ENCODE assay signal across 9 mouse cellular contexts in genomic region chr12:97872391-97872790, GRCm38 (mm10).
DNase-seq lines count a peak whose midpoint lies in the region; ATAC-seq and TF ChIP-seq lines count a peak whose summit lies in the region.
"Had no signal": no experiment of that assay in that cellular context is flagged by ENCODE, and none has a peak within 500 bp of the region (broad histone marks: within the 10 kb centered on the region; RNA-seq: fewer than 3 reads in every experiment).

No protein-coding gene starts in this region.

- no peaks in the 10 kb centered on the region for H3K9me3 ChIP-seq in forebrain, embryonic 11.5 days (ENCODE audit: control insufficient read depth, low read length)
- no peaks in the 10 kb centered on the region for H3K9me3 ChIP-seq in hindbrain, embryonic 12.5 days (replicated peaks)

- H3K4me2 ChIP-seq in forebrain, embryonic 11.5 days (ENCODE audit: low read depth, low read length, severe bottlenecking): no peak overlapping the region
- H3K4me2 ChIP-seq in hindbrain, embryonic 12.5 days (replicated peaks): no peak overlapping the region

- no peak overlapping the region for H3K27ac ChIP-seq in forebrain, embryonic 11.5 days (ENCODE audit: low read depth, low read length)
- no peak overlapping the region for H3K27ac ChIP-seq in hindbrain, embryonic 12.5 days
- H3K27ac ChIP-seq in small intestine, adult 2 months (ENCODE audit: insufficient read depth, low read depth, low read length): no peak overlapping the region

- H3K27me3 ChIP-seq in forebrain, embryonic 11.5 days (ENCODE audit: control insufficient read depth, insufficient read depth, low read length): no peaks in the 10 kb centered on the region
- H3K27me3 ChIP-seq in hindbrain, embryonic 12.5 days: no peaks in the 10 kb centered on the region
- no peaks in the 10 kb centered on the region for H3K27me3 ChIP-seq in small intestine, adult 2 months (ENCODE audit: control insufficient read depth, insufficient read depth, low read length)

- ATAC-seq in CD4-positive, CD25-positive, alpha-beta regulatory T cell, adult 4 months: no peak
- peak; percentile 85 for ATAC-seq in forebrain, embryonic 11.5 days (replicated peaks; ENCODE audit: low FRiP score)
- peak; percentile 69; the same call in 1 of the 2 replicates for ATAC-seq in hindbrain, embryonic 12.5 days (ENCODE audit: low FRiP score)
- peak; percentile 24; the same call in 1 of the 2 replicates for ATAC-seq in megakaryocyte, adult 5-6 weeks (ENCODE audit: poor library complexity, severe bottlenecking)

- TF ChIP-seq POLR2A in brain, embryonic 14.5 days (IDR thresholded peaks at IDR 0.05; ENCODE audit: borderline replicate concordance, extremely low read depth, insufficient read depth, insufficient read length, poor library complexity, severe bottlenecking): no peak
- no peak for TF ChIP-seq POLR2A in small intestine, adult 2 months (IDR thresholded peaks at IDR 0.05; ENCODE audit: low read depth, low read length)

- no peaks in the 10 kb centered on the region for H3K4me1 ChIP-seq in forebrain, embryonic 11.5 days (replicated peaks; ENCODE audit: control insufficient read depth, insufficient read depth, low read length)
- no peaks in the 10 kb centered on the region for H3K4me1 ChIP-seq in hindbrain, embryonic 12.5 days
- no peaks in the 10 kb centered on the region for H3K4me1 ChIP-seq in small intestine, adult 2 months (ENCODE audit: control insufficient read depth, insufficient read depth, insufficient read length, low read length)

- H3K36me3 ChIP-seq in forebrain, embryonic 11.5 days (ENCODE audit: control insufficient read depth, insufficient read depth, low read length): no peaks in the 10 kb centered on the region
- H3K36me3 ChIP-seq in hindbrain, embryonic 12.5 days: no peaks in the 10 kb centered on the region
- no peaks in the 10 kb centered on the region for H3K36me3 ChIP-seq in small intestine, adult 2 months (ENCODE audit: control insufficient read depth, insufficient read depth, low read length)

- H3K4me3 ChIP-seq in forebrain, embryonic 11.5 days (ENCODE audit: low read depth, low read length): no peak overlapping the region
- no peak overlapping the region for H3K4me3 ChIP-seq in hindbrain, embryonic 12.5 days
- no peak overlapping the region for H3K4me3 ChIP-seq in small intestine, adult 2 months (ENCODE audit: low read depth, low read length)
- H3K4me3 ChIP-seq: myocyte had no signal

- DNase-seq in CD4-positive, CD25-positive, alpha-beta regulatory T cell, adult 2 months (ENCODE audit: low read depth, low spot score): peak; percentile 32
- DNase-seq in brain, embryonic 14.5 days (ENCODE audit: low read depth): peak; percentile 91
- peak; percentile 87 for DNase-seq in forebrain, embryonic 11.5 days (ENCODE audit: low spot score)
- DNase-seq in layer of hippocampus, postnatal 36 days: peak; percentile 66 to 68

- peak; percentile 87 for TF ChIP-seq CTCF in brain, embryonic 14.5 days (IDR thresholded peaks at IDR 0.05; ENCODE audit: borderline replicate concordance, extremely low read depth, insufficient read depth, insufficient read length)
- peak; percentile 23; the same call in 1 of the 2 replicates for TF ChIP-seq CTCF in small intestine, adult 2 months (IDR thresholded peaks at IDR 0.05; ENCODE audit: extremely low read depth, insufficient read length, insufficient replicate concordance, low read depth, low read length)

- WGBS in forebrain, embryonic 11.5 days: 14% methylated on average over 2 of the region's 2 CpGs
- 11% methylated on average over 2 of the region's 2 CpGs for WGBS in hindbrain, embryonic 12.5 days
- WGBS in small intestine, adult 2 months: 8% methylated on average over 2 of the region's 2 CpGs

- no peak overlapping the region for H3K9ac ChIP-seq in forebrain, embryonic 11.5 days (ENCODE audit: low read length)
- no peak overlapping the region for H3K9ac ChIP-seq in hindbrain, embryonic 12.5 days

Comparison
In these comparisons a context has a peak if more than half of its experiments do, and no peak if none do; other contexts are left out.
1. DNase-seq: peak in every context shown above with its lines; median percentile 91 in brain, embryonic 14.5 days; 87 in forebrain, embryonic 11.5 days; 67 in layer of hippocampus, postnatal 36 days; 32 in CD4-positive, CD25-positive, alpha-beta regulatory T cell, adult 2 months.